Mouse (Mus musculus): ENCODE data around the gene Rap1gap2.

DNA sequence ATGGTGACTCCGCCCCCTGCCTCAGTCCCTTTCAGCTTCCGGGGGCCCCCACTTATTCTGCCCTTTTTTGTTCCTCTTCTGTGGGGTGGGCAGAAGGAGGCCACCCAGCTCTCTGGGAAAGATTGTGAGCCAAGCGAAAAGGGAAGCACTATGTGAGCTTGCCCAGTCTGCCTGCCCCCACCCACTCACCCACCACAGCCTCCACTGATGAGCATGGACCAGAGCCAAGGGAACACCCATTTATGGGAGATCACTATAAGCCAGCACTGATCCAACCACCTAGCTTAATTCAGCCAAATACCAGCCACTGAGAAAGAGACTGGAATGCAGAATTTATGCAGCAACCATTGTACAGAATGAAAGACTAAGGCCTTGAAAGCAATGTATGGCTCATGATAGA, 34.8 kb downstream of the Rap1gap2 start:
- TF ChIP-seq CTCF (IDR thresholded peaks at IDR 0.05; ENCODE audit: low read depth): no peak
- no peak for TF ChIP-seq EP300 (IDR thresholded peaks at IDR 0.05; ENCODE audit: low read depth)

All from liver, postnatal 0 days (tissue).